Mouse (Mus musculus) kidney, adult 2 months (tissue): ENCODE results near the gene Wnt7b. TPM values are rescaled to one million over a fixed set of nuclear protein-coding genes. Genes with fewer than 3 reads are reported as not detected.

Source experiments
- DNase-seq: peaks from one replicate; pipeline ENCODE4 v3.0.0; 2021
- H3K27ac ChIP-seq: fragments of 200-500 bp; 2 replicates; pipeline ENCODE4 v1.5.1; 2012; ENCODE audit warnings: low read depth, low read length, control low read depth, inconsistent platforms; ENCODE audit not compliant: insufficient read depth
- H3K27me3 ChIP-seq: fragments of 200-500 bp; replicated peaks from 2 replicates; pipeline ENCODE4 v1.6.1; 2012; ENCODE audit warnings: mild to moderate bottlenecking, moderate library complexity, low read length, inconsistent platforms; ENCODE audit not compliant: control insufficient read depth, insufficient read depth
- H3K36me3 ChIP-seq: fragments of 200-500 bp; 2 replicates; pipeline ENCODE4 v1.6.1; 2012; ENCODE audit warnings: mild to moderate bottlenecking, moderate library complexity, low read length, inconsistent platforms; ENCODE audit not compliant: control insufficient read depth, insufficient read depth
- H3K4me1 ChIP-seq: fragments of 200-500 bp; 2 replicates; pipeline ENCODE4 v1.6.1; 2011; ENCODE audit warnings: low read length; ENCODE audit not compliant: control insufficient read depth, insufficient read depth
- H3K4me3 ChIP-seq: fragments of 200-500 bp; 2 replicates; pipeline ENCODE4 v1.5.1; 2011; ENCODE audit warnings: mild to moderate bottlenecking, low read depth, low read length, control low read depth; ENCODE audit not compliant: insufficient read depth
- CTCF ChIP-seq: fragments of 200-500 bp; conservative IDR thresholded peaks from 2 replicates; pipeline ENCODE4 v1.5.1; 2011; ENCODE audit warnings: low read depth, mild to moderate bottlenecking, control low read depth, low read length, moderate library complexity, mixed read lengths; ENCODE audit not compliant: insufficient read depth, insufficient read length
- POLR2A ChIP-seq: fragments of 200-500 bp; IDR thresholded peaks from one replicate; pipeline ENCODE4 v1.6.1; 2011; ENCODE audit warnings: low read depth, low read length, control low read depth
- WGBS: fragments of 180-500 bp; shearing (Covaris S2); methylation state at CpG from one replicate; pipeline ENCODE4 v1.1.7; 2018; 5-methylcytosine and 5-hydroxymethylcytosine counted together
- polyA plus RNA-seq: library from polyadenylated mRNA; depleted of rRNA; stranded (reverse); fragments of >200 nt; gene quantifications from 2 replicates; pipeline ENCODE4 v1.2.3, GENCODE M21; 2012

Wnt7b gene
- polyA plus RNA-seq, 1 experiment, result 12.8 TPM

- no peaks in the 10 kb centered on the region for H3K36me3 ChIP-seq
- peak; percentile 72 for DNase-seq
- H3K4me3 ChIP-seq, result no peak overlapping the region
- TF ChIP-seq CTCF (no peak), POLR2A (no peak)
- H3K27ac ChIP-seq, result peak overlapping the region; percentile 71
- no peaks in the 10 kb centered on the region for H3K27me3 ChIP-seq
- peaks cover 5% of the 10 kb centered on the region; the same call in 1 of the 2 replicates for H3K4me1 ChIP-seq
- WGBS, result 25% methylated on average over 8 of the region's 8 CpGs
Observed at GRCm38 (mm10) chr15:85534215-85534614, 48.1 kb downstream of the Wnt7b start.

GRCm38 (mm10) chr15:85532063-85532462 lies 50.2 kb downstream of the Wnt7b start:
- H3K27me3 ChIP-seq, result no peaks in the 10 kb centered on the region
- no peak overlapping the region for H3K27ac ChIP-seq
- WGBS, result 79% methylated on average over 3 of the region's 3 CpGs
- peaks cover 5% of the 10 kb centered on the region; the same call in 1 of the 2 replicates for H3K4me1 ChIP-seq
- no peaks in the 10 kb centered on the region for H3K36me3 ChIP-seq
- DNase-seq, result peak; percentile 26
- TF ChIP-seq CTCF, result no peak; the same call in 1 of the 2 replicates
- no peak for TF ChIP-seq POLR2A
- H3K4me3 ChIP-seq, result no peak overlapping the region

GRCm38 (mm10) chr15:85529911-85530310 lies 52.4 kb downstream of the Wnt7b start:
- TF ChIP-seq POLR2A (no peak), CTCF (no peak)
- no peaks in the 10 kb centered on the region for H3K36me3 ChIP-seq
- no peak overlapping the region for H3K4me3 ChIP-seq
- H3K4me1 ChIP-seq, result peaks cover 5% of the 10 kb centered on the region; the same call in 1 of the 2 replicates
- no peaks in the 10 kb centered on the region for H3K27me3 ChIP-seq
- WGBS, result 44% methylated on average over 3 of the region's 3 CpGs
- DNase-seq, result peak; percentile 55
- H3K27ac ChIP-seq, result no peak overlapping the region

GRCm38 (mm10) chr15:85524404-85524950 lies 57.8 kb downstream of the Wnt7b start:
- Histone ChIP-seq H3K36me3 (no peaks in the 10 kb centered on the region), H3K4me1 (no peaks in the 10 kb centered on the region), H3K4me3 (no peak overlapping the region), H3K27ac (no peak overlapping the region), H3K27me3 (no peaks in the 10 kb centered on the region)
- TF ChIP-seq POLR2A, result no peak
- TF ChIP-seq CTCF, result no peak
- whole genome bisulfite sequencing, result 67% methylated on average over 12 of the region's 12 CpGs
- no peak for DNase-seq

- Histone ChIP-seq H3K4me3 (no peak overlapping the region), H3K36me3 (no peaks in the 10 kb centered on the region), H3K27me3 (no peaks in the 10 kb centered on the region), H3K27ac (no peak overlapping the region), H3K4me1 (no peaks in the 10 kb centered on the region)
- 0 out of 2 replicates have a peak, but pooled peaks have one; percentile 12 for TF ChIP-seq CTCF
- no peak for TF ChIP-seq POLR2A
- DNase-seq, result peak; percentile 80
- 9% methylated on average over 14 of the region's 14 CpGs for WGBS
Observed at GRCm38 (mm10) chr15:85523173-85523991, 58.9 kb downstream of the Wnt7b start.

GRCm38 (mm10) chr15:85519438-85519837 lies 62.8 kb downstream of the Wnt7b start:
- H3K27me3 ChIP-seq, result no peaks in the 10 kb centered on the region
- no peak for TF ChIP-seq POLR2A
- no peak for TF ChIP-seq CTCF
- DNase-seq, result no peak
- H3K4me3 ChIP-seq, result no peak overlapping the region
- no peaks in the 10 kb centered on the region for H3K4me1 ChIP-seq
- 62% methylated on average over 4 of the region's 4 CpGs for WGBS
- H3K36me3 ChIP-seq, result no peaks in the 10 kb centered on the region
- no peak overlapping the region for H3K27ac ChIP-seq

- Histone ChIP-seq H3K36me3 (no peaks in the 10 kb centered on the region), H3K4me1 (no peaks in the 10 kb centered on the region), H3K27me3 (no peaks in the 10 kb centered on the region), H3K4me3 (no peak overlapping the region), H3K27ac (no peak overlapping the region)
- TF ChIP-seq CTCF, result no peak
- TF ChIP-seq POLR2A, result no peak
- no peak for DNase-seq
- 87% methylated on average over 32 of the region's 32 CpGs for WGBS
Observed at GRCm38 (mm10) chr15:85507370-85508014, 74.8 kb downstream of the Wnt7b start.
